Mouse (Mus musculus): Measurements from ENCODE around the gene Stn1. TPM values are rescaled to one million over a fixed set of nuclear protein-coding genes. Genes with fewer than 3 reads are reported as not detected.
"Not testable (repeated sequence)": the region's sequence is repeated elsewhere in the genome, so short reads cannot be mapped to it uniquely, and the experiment has no call there.

The Stn1 gene
- 2.4 and 6.6 TPM in 2 replicates for polyA plus RNA-seq (2012; ENCODE audit: insufficient read depth, low replicate concordance)

DNA sequence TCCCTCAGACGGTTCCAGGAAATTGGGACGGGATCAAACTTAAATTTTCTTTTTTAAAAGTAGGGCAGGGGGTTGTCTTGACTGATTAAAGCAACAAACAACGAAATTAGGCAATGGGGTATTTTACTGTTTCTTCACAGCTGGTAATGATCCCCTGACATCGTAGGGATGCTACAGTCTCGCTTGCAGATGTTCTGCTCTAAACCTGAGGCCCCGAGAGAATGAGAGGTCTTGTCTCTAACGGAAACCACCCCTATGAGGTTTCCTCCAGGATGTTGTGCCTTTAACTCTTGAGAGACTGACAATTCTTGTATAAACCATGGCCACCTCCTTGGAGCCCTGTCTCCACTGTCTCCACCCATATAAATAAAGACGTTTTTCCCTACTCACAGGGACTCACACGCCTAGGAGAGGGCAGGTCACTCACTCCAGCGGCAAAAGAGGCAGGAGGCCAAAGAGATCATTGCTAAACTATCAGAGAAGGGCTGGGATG is at the start of gene Stn1:
TSS of gene Stn1 (minus strand) at position 208 of the 493 bp plus-strand sequence.
- H3K4me1 ChIP-seq = peaks cover 47% of the 10 kb centered on the region
- peak within 1 kb of the TSS; percentile 92 for H3K4me3 ChIP-seq (replicated peaks)
- H3K9me3 ChIP-seq = no peaks in the 10 kb centered on the region
- peaks cover 17% of the 10 kb centered on the region for H3K36me3 ChIP-seq (replicated peaks; ENCODE audit: low read length)
- TF ChIP-seq FLI1 (IDR thresholded peaks at IDR 0.05; ENCODE audit: low read length) (no peak), GATA1 (IDR thresholded peaks at IDR 0.05; ENCODE audit: borderline replicate concordance, low read length) (no peak)
- H3K27me3 ChIP-seq (replicated peaks) = peaks cover 2% of the 10 kb centered on the region

DNA sequence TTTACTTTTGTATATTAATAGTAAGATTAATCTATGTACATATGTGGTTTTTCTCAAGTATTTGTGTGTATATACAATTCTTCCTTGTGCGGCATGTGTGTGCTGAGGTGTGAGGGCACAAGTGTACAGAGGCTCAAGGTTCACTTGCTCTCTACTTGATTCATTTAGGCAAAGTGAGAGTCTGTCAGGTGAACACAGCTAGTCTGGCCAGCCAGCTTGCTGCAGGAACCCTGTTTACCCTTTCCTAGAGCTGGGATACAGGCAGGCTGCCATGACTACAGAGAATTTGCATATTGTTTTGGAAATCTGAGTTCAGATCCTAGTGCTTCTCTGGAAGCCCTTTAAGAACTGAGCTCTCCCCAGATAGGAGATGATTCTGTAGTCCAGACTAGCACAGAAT is 49.7 kb upstream of the Stn1 start:
- H3K4me1 ChIP-seq = peaks cover 51% of the 10 kb centered on the region
- peaks cover 13% of the 10 kb centered on the region for H3K36me3 ChIP-seq (replicated peaks; ENCODE audit: low read length)
- H3K27me3 ChIP-seq (replicated peaks) = no peaks in the 10 kb centered on the region
- TF ChIP-seq GATA1 (IDR thresholded peaks at IDR 0.05; ENCODE audit: borderline replicate concordance, low read length) (no peak), FLI1 (IDR thresholded peaks at IDR 0.05; ENCODE audit: low read length) (no peak)
- H3K9me3 ChIP-seq = no peaks in the 10 kb centered on the region
- no peak overlapping the region for H3K4me3 ChIP-seq (replicated peaks)

DNA sequence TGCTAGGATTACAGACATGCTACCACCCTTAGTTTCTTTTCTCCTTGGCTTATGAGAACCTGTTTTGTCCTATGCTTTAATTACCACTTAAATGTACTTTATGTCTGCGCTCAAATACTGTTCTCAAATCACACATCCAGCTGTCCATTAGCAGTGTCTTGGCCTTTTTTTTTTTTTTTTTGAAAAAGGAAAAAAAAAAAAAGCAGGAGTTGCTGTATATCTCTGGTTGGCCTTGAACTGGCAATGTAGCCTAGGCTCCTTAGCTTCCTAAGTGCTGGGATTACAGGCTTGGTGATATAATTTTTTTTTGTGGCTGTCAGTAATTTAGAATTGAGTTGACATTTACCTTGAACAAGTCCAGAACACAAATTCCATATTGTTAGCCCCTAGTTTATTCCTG is 48.5 kb upstream of the Stn1 start:
- H3K27me3 ChIP-seq (replicated peaks) = no peaks in the 10 kb centered on the region
- H3K9me3 ChIP-seq = no peaks in the 10 kb centered on the region
- H3K4me3 ChIP-seq (replicated peaks) = peak overlapping the region; percentile 44
- TF ChIP-seq FLI1 (IDR thresholded peaks at IDR 0.05; ENCODE audit: low read length) (no peak), GATA1 (IDR thresholded peaks at IDR 0.05; ENCODE audit: borderline replicate concordance, low read length) (no peak)
- peaks cover 13% of the 10 kb centered on the region for H3K36me3 ChIP-seq (replicated peaks; ENCODE audit: low read length)
- peaks cover 60% of the 10 kb centered on the region for H3K4me1 ChIP-seq

DNA sequence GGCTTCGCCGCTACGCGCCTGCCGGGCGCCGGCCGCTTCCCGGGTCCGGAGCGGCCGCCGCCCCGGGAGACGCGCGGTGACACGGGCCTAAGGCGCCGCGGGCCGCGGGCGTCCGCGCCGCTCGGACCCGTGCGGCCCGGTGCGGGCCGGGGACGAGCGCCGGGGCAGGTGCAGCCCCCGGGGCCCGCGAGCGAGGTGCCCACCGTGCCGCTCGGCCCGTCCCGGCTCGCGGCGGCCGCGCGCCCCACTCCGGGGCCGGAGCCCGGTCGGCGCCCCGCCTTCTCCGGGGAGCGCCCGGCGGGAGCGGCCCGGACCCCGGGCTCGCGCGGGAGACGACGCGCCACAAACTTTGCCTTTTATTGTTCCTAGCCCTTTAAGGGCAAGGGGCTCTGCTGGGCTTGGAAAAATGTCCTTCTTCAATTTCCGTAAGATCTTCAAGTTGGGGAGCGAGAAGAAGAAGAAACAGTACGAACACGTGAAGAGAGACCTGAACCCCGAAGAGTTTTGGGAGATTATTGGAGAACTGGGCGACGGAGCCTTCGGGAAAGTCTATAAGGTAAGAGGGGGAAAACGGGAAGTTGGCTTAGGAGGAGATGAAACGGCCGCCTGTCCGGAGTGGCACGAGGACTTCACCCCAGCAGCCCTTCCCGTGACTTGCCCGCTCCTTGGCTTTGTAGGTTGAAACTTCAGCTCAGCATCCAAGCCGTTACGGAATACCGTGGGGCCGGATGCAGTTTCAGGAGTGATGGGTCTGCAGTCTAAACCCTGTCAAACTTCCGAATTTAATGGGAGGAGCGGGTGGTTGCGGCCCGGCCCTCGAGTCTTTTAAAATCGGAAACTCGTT is 42.7 kb upstream of the Stn1 start:
- H3K4me3 ChIP-seq (replicated peaks) = peak overlapping the region; percentile 97
- no peaks in the 10 kb centered on the region for H3K27me3 ChIP-seq (replicated peaks)
- no peaks in the 10 kb centered on the region for H3K36me3 ChIP-seq (replicated peaks; ENCODE audit: low read length)
- TF ChIP-seq GATA1 (IDR thresholded peaks at IDR 0.05; ENCODE audit: borderline replicate concordance, low read length) (no peak), FLI1 (IDR thresholded peaks at IDR 0.05; ENCODE audit: low read length) (no peak)
- no peaks in the 10 kb centered on the region for H3K9me3 ChIP-seq
- peaks cover 34% of the 10 kb centered on the region; the same call in 1 of the 2 replicates for H3K4me1 ChIP-seq

DNA sequence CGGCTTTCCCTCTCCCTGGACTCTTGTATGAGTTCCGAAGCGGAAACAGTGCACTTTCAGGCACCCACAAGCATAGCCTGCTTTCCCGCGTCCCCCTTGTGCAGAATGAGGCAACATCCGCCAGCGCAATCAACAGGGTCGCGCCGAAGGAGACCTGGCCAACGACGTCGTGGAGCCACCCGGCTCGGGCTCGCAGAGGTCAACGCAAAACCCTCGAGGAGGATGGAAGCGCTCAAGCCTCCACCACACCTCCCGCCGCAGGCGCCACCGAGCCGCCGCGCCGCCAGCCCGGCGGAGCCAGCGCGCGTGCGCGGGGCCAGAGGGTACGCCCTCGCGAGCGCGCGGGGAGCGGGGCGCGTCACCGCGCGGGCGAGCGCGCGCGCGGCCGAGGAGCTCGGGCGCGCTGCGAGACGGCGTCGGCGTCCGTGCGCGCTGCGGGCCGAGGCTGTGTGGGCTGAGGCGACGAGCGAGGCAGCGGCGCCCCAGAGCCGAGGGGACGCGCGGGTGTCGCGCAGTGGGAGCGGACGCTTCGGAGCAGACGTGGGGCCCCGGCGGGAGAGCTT is 42.0 kb upstream of the Stn1 start, which contains the start of gene Slk:
TSS of gene Slk (plus strand) at position 454 of the 563 bp plus-strand sequence.
- Histone ChIP-seq H3K36me3 (replicated peaks; ENCODE audit: low read length) (no peaks in the 10 kb centered on the region), H3K4me3 (replicated peaks) (peak within 1 kb of the TSS; percentile 97), H3K27me3 (replicated peaks) (no peaks in the 10 kb centered on the region), H3K9me3 (no peaks in the 10 kb centered on the region), H3K4me1 (peaks cover 28% of the 10 kb centered on the region; the same call in 1 of the 2 replicates)
- no peak for TF ChIP-seq GATA1 (IDR thresholded peaks at IDR 0.05; ENCODE audit: borderline replicate concordance, low read length)
- TF ChIP-seq FLI1 (IDR thresholded peaks at IDR 0.05; ENCODE audit: low read length) = no peak

DNA sequence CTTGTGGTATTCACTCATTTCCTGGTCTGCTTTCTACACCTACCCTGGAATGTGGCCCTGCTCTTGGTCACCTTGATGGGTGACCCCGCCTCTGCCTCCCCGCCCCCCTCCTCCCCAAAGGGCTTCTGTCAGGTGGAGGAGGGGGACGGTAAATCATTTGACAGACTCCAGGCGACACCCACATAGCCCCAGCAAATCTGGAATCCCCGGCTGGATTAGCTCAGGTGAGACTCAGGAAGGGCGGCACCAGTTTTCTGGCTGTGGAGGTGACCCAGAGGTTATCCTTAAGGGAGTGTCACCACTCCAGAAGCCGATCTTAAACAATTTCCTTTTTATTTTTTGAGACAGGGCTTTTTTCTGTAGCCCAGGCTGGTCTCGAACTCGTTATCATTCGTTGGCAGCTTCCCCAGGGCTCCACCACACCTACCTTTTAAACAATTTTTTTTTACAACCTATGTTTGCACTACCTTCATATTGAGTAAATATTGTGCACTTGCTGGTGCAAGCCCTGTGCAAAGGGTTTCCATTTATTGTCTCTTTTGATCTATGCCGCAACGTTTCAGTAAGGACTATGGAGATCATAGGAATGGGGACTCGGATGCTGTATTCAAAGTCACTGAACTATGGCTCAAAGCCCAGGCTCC is 41.4 kb upstream of the Stn1 start:
- Histone ChIP-seq H3K9me3 (no peaks in the 10 kb centered on the region), H3K4me1 (peaks cover 27% of the 10 kb centered on the region; the same call in 1 of the 2 replicates), H3K27me3 (replicated peaks) (no peaks in the 10 kb centered on the region), H3K4me3 (replicated peaks) (peak overlapping the region; percentile 97), H3K36me3 (replicated peaks; ENCODE audit: low read length) (no peaks in the 10 kb centered on the region)
- TF ChIP-seq GATA1 (IDR thresholded peaks at IDR 0.05; ENCODE audit: borderline replicate concordance, low read length) = no peak
- no peak for TF ChIP-seq FLI1 (IDR thresholded peaks at IDR 0.05; ENCODE audit: low read length)

DNA sequence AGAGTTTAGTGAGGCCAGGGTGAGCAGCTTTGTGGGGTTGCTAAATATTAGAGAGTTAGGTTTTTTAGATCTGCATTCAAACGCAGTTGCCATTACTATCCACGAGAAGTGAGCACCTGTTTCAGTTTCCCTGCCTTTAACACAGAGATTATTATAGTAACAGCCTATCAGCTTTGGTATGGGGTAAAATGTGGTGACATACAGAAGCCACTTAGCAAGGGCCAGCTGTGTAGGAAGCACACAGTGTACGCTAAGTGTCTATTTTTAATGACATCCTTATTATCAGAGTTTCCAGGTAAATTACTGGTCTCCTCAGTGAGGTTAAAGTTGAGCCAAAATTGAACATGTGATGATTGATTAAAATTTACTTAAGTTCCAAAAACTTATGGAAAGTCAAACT is 36.4 kb upstream of the Stn1 start:
- Histone ChIP-seq H3K4me1 (peaks cover 21% of the 10 kb centered on the region), H3K4me3 (replicated peaks) (no peak overlapping the region), H3K9me3 (no peaks in the 10 kb centered on the region), H3K27me3 (replicated peaks) (no peaks in the 10 kb centered on the region), H3K36me3 (replicated peaks; ENCODE audit: low read length) (no peaks in the 10 kb centered on the region)
- TF ChIP-seq GATA1 (IDR thresholded peaks at IDR 0.05; ENCODE audit: borderline replicate concordance, low read length) = no peak

DNA sequence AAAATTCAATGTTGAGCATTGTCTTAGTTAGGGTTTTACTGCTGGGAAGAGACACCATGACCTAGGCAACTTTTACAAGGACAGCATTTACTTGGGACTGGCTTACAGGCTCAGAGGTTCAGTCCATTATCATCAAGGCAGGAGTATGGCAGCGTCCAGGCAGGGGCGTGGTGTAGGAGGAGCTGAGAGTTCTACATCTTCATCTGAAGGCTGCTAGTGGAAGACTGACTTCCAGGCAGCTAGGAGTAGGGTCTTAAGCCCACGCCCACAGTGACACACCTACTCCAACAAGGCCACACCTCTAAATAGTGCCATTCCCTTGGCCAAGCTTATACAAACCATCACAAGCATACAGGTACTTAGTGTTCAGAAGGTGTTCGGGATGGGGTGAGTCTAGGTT is 34.7 kb upstream of the Stn1 start:
- H3K27me3 ChIP-seq (replicated peaks); H3K36me3 ChIP-seq (replicated peaks; ENCODE audit: low read length); H3K9me3 ChIP-seq: not testable (repeated sequence)

DNA sequence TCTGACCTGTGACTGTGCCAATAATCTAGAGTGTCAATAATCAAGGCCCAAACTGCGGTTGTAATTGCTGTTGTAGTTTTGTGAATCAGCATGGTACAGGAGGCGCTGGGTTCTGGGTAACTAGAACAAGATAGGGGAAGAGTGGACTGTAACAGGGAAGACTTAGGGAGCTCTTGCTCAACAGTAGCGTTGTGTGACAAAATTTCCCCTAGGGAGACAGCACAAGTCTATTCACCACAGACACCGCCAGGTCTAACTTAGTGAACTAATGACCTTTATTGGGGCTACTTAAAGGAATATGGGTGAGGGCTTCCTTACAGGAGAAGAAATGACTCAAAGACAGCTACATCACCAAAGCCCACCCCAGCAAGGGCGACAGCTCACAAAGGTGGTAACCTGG is 32.7 kb upstream of the Stn1 start:
- no peak overlapping the region for H3K4me3 ChIP-seq (replicated peaks)
- TF ChIP-seq FLI1 (IDR thresholded peaks at IDR 0.05; ENCODE audit: low read length) (no peak), GATA1 (IDR thresholded peaks at IDR 0.05; ENCODE audit: borderline replicate concordance, low read length) (no peak)
- no peaks in the 10 kb centered on the region for H3K27me3 ChIP-seq (replicated peaks)
- H3K4me1 ChIP-seq = peaks cover 22% of the 10 kb centered on the region
- no peaks in the 10 kb centered on the region for H3K9me3 ChIP-seq
- no peaks in the 10 kb centered on the region for H3K36me3 ChIP-seq (replicated peaks; ENCODE audit: low read length)

More for the DNA sequence above, 34.7 kb upstream of the Stn1 start:
- H3K4me3 ChIP-seq (replicated peaks) = not testable (repeated sequence)
- H3K4me1 ChIP-seq = peaks cover 22% of the 10 kb centered on the region

DNA sequence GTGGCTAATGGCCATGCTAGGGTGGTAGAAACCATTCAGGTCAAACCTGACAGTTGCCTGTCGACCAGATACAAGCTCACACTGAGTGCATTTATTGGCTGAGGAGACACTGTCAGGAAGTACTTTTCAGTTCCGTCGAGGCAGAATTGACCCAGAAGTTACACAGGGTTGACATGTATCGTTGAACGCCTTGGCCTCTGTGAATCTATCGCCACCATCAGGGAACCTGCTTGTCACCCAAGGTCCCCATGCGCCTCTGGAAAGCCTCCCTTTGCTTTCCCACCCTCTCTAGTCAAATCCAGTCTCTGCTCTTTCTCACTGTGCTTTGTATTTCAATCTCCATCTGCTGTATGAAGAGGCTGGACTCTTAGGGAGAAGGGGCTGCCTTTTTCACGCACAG is 28.7 kb upstream of the Stn1 start:
- Histone ChIP-seq H3K4me1 (peaks cover 19% of the 10 kb centered on the region), H3K36me3 (replicated peaks; ENCODE audit: low read length) (no peaks in the 10 kb centered on the region), H3K9me3 (no peaks in the 10 kb centered on the region), H3K27me3 (replicated peaks) (no peaks in the 10 kb centered on the region), H3K4me3 (replicated peaks) (no peak overlapping the region)
- TF ChIP-seq FLI1 (IDR thresholded peaks at IDR 0.05; ENCODE audit: low read length) = no peak
- TF ChIP-seq GATA1 (IDR thresholded peaks at IDR 0.05; ENCODE audit: borderline replicate concordance, low read length) = no peak
